Mouse (Mus musculus): Measurements from ENCODE around the gene Espl1. TPM values are rescaled to one million over a fixed set of nuclear protein-coding genes. Genes with fewer than 3 reads are reported as not detected.

Gene Espl1
- total and polyA plus RNA-seq, 3 experiments = 49.8 to 142 (median 94.1) TPM

- Histone ChIP-seq H3K36me3 (ENCODE audit: control insufficient read depth in 1 of 2, insufficient read depth in 2 of 2, low read length in 2 of 2) (no peaks in the 10 kb centered on the region), H3K27ac (ENCODE audit: control insufficient read depth, low read depth, low read length) (no peak overlapping the region), H3K9me3 (replicated peaks; ENCODE audit: insufficient read depth, low read length) (no peaks in the 10 kb centered on the region), H3K4me1 (ENCODE audit: control insufficient read depth in 1 of 2, insufficient read depth in 2 of 2, low read length in 2 of 2) (peaks cover 5 to 12% of the 10 kb centered on the region in 2 experiments), H3K79me2 (ENCODE audit: control insufficient read depth, insufficient read depth, low read length, poor library complexity) (no peaks in the 10 kb centered on the region; the same call in 1 of the 2 replicates), H3K9ac (ENCODE audit: control insufficient read depth, low read depth, low read length, poor library complexity, severe bottlenecking) (no peak overlapping the region), H3K27me3 (ENCODE audit: control insufficient read depth in 1 of 2, insufficient read depth in 2 of 2, low read length in 2 of 2) (peaks cover 36 to 50% of the 10 kb centered on the region in 2 experiments), H3K4me3 (ENCODE audit: control insufficient read depth in 1 of 2, insufficient read depth in 1 of 2, low read depth in 2 of 2, low read length in 2 of 2) (no peak overlapping the region)
- DNase-seq (ENCODE audit: low read depth, low spot score) = no peak
- TF ChIP-seq RCOR1 (IDR thresholded peaks at IDR 0.05; ENCODE audit: low read depth, low read length) (no peak), SMC3 (IDR thresholded peaks at IDR 0.05; ENCODE audit: low read depth, low read length) (no peak), ZKSCAN1 (IDR thresholded peaks at IDR 0.05; ENCODE audit: low read depth, low read length) (no peak), USF1 (IDR thresholded peaks at IDR 0.05; ENCODE audit: low read depth, low read length) (no peak), KAT2A (conservative IDR thresholded peaks at IDR 0.05; ENCODE audit: low read depth, low read length) (no peak), BHLHE40 (IDR thresholded peaks at IDR 0.05; ENCODE audit: borderline replicate concordance, low read depth, low read length) (no peak), ZNF384 (IDR thresholded peaks at IDR 0.05; ENCODE audit: low read depth, low read length) (no peak), MAX (IDR thresholded peaks at IDR 0.05; ENCODE audit: low read length) (no peak), UBTF (IDR thresholded peaks at IDR 0.05; ENCODE audit: borderline replicate concordance, insufficient read depth, low read depth, low read length) (no peak)
Measured at GRCm38 (mm10) chr15:102249967-102250366, 46.1 kb upstream of the Espl1 start.

- Histone ChIP-seq H3K9me3 (replicated peaks; ENCODE audit: insufficient read depth, low read length) (no peaks in the 10 kb centered on the region), H3K79me2 (ENCODE audit: control insufficient read depth, insufficient read depth, low read length, poor library complexity) (no peaks in the 10 kb centered on the region; the same call in 1 of the 2 replicates), H3K9ac (ENCODE audit: control insufficient read depth, low read depth, low read length, poor library complexity, severe bottlenecking) (no peak overlapping the region), H3K4me3 (ENCODE audit: control insufficient read depth in 1 of 2, insufficient read depth in 1 of 2, low read depth in 2 of 2, low read length in 2 of 2) (no peak overlapping the region), H3K27me3 (ENCODE audit: control insufficient read depth in 1 of 2, insufficient read depth in 2 of 2, low read length in 2 of 2) (peaks cover 37 to 51% of the 10 kb centered on the region in 2 experiments), H3K4me1 (ENCODE audit: control insufficient read depth in 1 of 2, insufficient read depth in 2 of 2, low read length in 2 of 2) (peaks cover 2 to 7% of the 10 kb centered on the region in 2 experiments), H3K27ac (ENCODE audit: control insufficient read depth, low read depth, low read length) (no peak overlapping the region), H3K36me3 (ENCODE audit: control insufficient read depth in 1 of 2, insufficient read depth in 2 of 2, low read length in 2 of 2) (no peaks in the 10 kb centered on the region)
- DNase-seq (ENCODE audit: low read depth, low spot score) = no peak
- no peak for TF ChIP-seq HCFC1 (IDR thresholded peaks at IDR 0.05; ENCODE audit: low read depth, low read length)
- no peak for TF ChIP-seq ELF1 (IDR thresholded peaks at IDR 0.05; ENCODE audit: low read depth, low read length)
- TF ChIP-seq BHLHE40 (IDR thresholded peaks at IDR 0.05; ENCODE audit: borderline replicate concordance, low read depth, low read length) = no peak
- TF ChIP-seq EP300 (IDR thresholded peaks at IDR 0.05; ENCODE audit: low read depth in 1 of 2, low read length in 2 of 2) = no peak
- TF ChIP-seq MAX (IDR thresholded peaks at IDR 0.05; ENCODE audit: low read length) = no peak
- TF ChIP-seq E2F4 (IDR thresholded peaks at IDR 0.05; ENCODE audit: borderline replicate concordance, low read depth, low read length) = no peak
- TF ChIP-seq GATA1 (IDR thresholded peaks at IDR 0.05; ENCODE audit: low read depth, low read length) = no peak
- no peak for TF ChIP-seq SMC3 (IDR thresholded peaks at IDR 0.05; ENCODE audit: low read depth, low read length)
- no peak for TF ChIP-seq POLR2AphosphoS2 (IDR thresholded peaks at IDR 0.05; ENCODE audit: low read length)
- no peak for TF ChIP-seq TCF12 (IDR thresholded peaks at IDR 0.05; ENCODE audit: low read depth, low read length)
- no peak for TF ChIP-seq POLR2AphosphoS5 (IDR thresholded peaks at IDR 0.05; ENCODE audit: borderline replicate concordance, low read depth, low read length)
- no peak for TF ChIP-seq USF2 (IDR thresholded peaks at IDR 0.05; ENCODE audit: borderline replicate concordance in 1 of 2, insufficient read depth in 1 of 2, low read depth in 1 of 2, low read length in 2 of 2)
- TF ChIP-seq NELFE (IDR thresholded peaks at IDR 0.05; ENCODE audit: low read depth, low read length) = no peak
- TF ChIP-seq MAZ (IDR thresholded peaks at IDR 0.05; ENCODE audit: low read depth, low read length) = no peak
- no peak for TF ChIP-seq KAT2A (conservative IDR thresholded peaks at IDR 0.05; ENCODE audit: low read depth, low read length)
- no peak for TF ChIP-seq ZMIZ1 (IDR thresholded peaks at IDR 0.05; ENCODE audit: low read depth, low read length)
Measured at GRCm38 (mm10) chr15:102250521-102250920, 45.5 kb upstream of the Espl1 start.

All from MEL (cell line).